Comparison of ENCODE assay signal across 25 mouse cellular contexts in the genomic region with DNA sequence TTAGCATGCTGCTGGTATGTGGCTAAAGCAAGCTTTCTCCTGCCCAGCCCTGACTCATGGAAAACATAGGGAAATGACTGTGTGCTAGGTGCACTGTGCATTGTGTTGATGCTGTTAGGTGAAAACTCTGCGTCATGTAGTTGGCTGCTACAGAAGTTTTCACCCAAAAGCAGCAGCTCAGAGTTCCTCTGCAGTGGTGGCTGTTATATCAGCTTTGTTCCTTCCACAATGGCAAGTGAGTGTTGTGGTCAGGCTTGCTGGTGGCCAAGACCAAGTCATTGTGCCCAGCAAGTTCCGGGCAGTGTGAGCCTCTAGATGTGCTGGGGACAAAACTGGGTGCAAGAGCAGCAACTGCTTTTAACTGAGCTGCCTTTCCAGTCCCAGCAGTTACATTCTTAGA. TPM values are rescaled to one million over a fixed set of nuclear protein-coding genes. Genes with fewer than 3 reads are reported as not detected.
DNase-seq lines count a peak whose midpoint lies in the region; ATAC-seq lines count a peak whose summit lies in the region.
"Had no signal": no experiment of that assay in that cellular context is flagged by ENCODE, and none has a peak within 500 bp of the region (broad histone marks: within the 10 kb centered on the region; RNA-seq: fewer than 3 reads in every experiment).

No protein-coding gene starts in this region.

- DNase-seq in heart, adult 11 months, result peak; percentile 66
- no peak for DNase-seq in heart, postnatal 14 days
- peak; percentile 51 for DNase-seq in 416B (ENCODE audit: low read depth)
- no peak for DNase-seq in lung, postnatal 14 days
- DNase-seq: adrenal gland, adult 2 months; adrenal gland, adult 8-10 months; adrenal gland, postnatal 10 days; adrenal gland, postnatal 14 days; adrenal gland, postnatal 25 days; adrenal gland, postnatal 36 days; B cell, adult 2 months; cerebellum, adult 11 months; cerebellum, adult 11-12 months; cerebellum, adult 18-20 months; cerebellum, adult 2 months had no signal

- no peaks in the 10 kb centered on the region for H3K9me3 ChIP-seq in megakaryocyte, embryonic 14.5 days
- H3K9me3 ChIP-seq: G1E had no signal

- intact Hi-C loops in heart, postnatal 14 days (cut with DNase I), result no loop called here

- no peak for ATAC-seq in megakaryocyte, adult 5-6 weeks (ENCODE audit: poor library complexity, severe bottlenecking)
- ATAC-seq: activated CD4-positive, CD25-positive, alpha-beta regulatory T cell, adult 4 months; CD4-positive, CD25-positive, alpha-beta regulatory T cell, adult 4 months; Patski had no signal

- peaks cover 19% of the 10 kb centered on the region for H3K36me3 ChIP-seq in megakaryocyte, embryonic 14.5 days (replicated peaks; ENCODE audit: low read length)

- no peaks in the 10 kb centered on the region for H3K27me3 ChIP-seq in megakaryocyte, embryonic 14.5 days (replicated peaks)
- H3K27me3 ChIP-seq: CH12.LX, Patski had no signal

- peak overlapping the region; percentile 47 for H3K4me3 ChIP-seq in megakaryocyte, embryonic 14.5 days (replicated peaks)

- H3K4me1 ChIP-seq in megakaryocyte, embryonic 14.5 days, result peaks cover 38% of the 10 kb centered on the region

RNA-seq across cellular contexts. Expression of a gene that starts 9.4 kb away (rescaled TPM):
- 10 to 100 TPM; 38.7 to 40.2 TPM for total RNA-seq in heart, postnatal 14 days (2021)
- polyA plus RNA-seq in megakaryocyte, embryonic 14.5 days (2012; ENCODE audit: insufficient read depth, low replicate concordance), result 0.86 TPM in 1 of 2 replicates, not detected in the other
- 26.9 and 28.1 TPM in 2 replicates for total RNA-seq in megakaryocyte, adult 5-6 weeks (2015)
- total RNA-seq in megakaryocyte, adult 5-6 weeks (2017), result 14.1 and 16.7 TPM in 2 replicates

RNA-seq across cellular contexts. Expression of a gene that starts 41.4 kb away (rescaled TPM):
- 1 to 10 TPM in 1 of 2 experiments, not detected in 1; 1.1 TPM for total RNA-seq in heart, postnatal 14 days (2021)
- polyA plus RNA-seq in megakaryocyte, embryonic 14.5 days (2012; ENCODE audit: insufficient read depth, low replicate concordance), result not detected in 2 replicates
- not detected in 2 replicates for total RNA-seq in megakaryocyte, adult 5-6 weeks (2015)
- not detected in 2 replicates for total RNA-seq in megakaryocyte, adult 5-6 weeks (2017)
- total RNA-seq: adrenal gland, adult 18-20 months; adrenal gland, adult 2 months; adrenal gland, adult 8-10 months; adrenal gland, postnatal 14 days; adrenal gland, postnatal 25 days; adrenal gland, postnatal 36 days; CH12.LX; ES-E14; MEL had no signal
- polyA plus RNA-seq: activated CD4-positive, CD25-positive, alpha-beta regulatory T cell, adult 4 months; adrenal gland, adult 2 months; CD4-positive, CD25-positive, alpha-beta regulatory T cell, adult 4 months; G1E; Patski had no signal

Comparison
In these comparisons a context has a peak if more than half of its experiments do, and no peak if none do; other contexts are left out.
1. DNase-seq: peak in heart, adult 11 months (single experiment) and 416B (single experiment); none in heart, postnatal 14 days (0 of 2) and lung, postnatal 14 days (single experiment).